Mouse (Mus musculus): ENCODE measurements around the gene Hadh. TPM values are rescaled to one million over a fixed set of nuclear protein-coding genes. Genes with fewer than 3 reads are reported as not detected.

Hadh gene
- total RNA-seq, 4 experiments from 2014 or later: 22.9 to 28.0 (median 26.1) TPM

DNA sequence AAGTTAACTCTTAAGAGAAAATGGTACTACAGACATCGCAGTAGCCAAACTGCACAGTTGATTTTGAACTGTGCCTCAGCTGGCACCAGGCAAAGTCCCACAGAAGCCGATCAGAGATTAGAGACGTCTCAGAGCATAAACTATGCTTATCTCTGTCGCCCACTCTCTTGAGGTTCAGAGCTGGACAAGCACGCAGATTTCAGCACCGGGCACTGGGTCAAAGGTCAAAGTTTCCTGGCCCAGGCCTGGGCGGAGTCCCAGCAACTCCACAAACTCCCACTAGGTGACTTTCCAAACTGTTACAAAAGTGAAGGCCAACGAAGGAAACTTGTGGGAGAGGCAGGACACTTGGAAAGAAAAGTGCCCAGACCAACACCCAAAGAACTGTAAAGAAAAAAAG is 744 bp downstream of the Hadh start:
- no peak for DNase-seq (ENCODE audit: low spot score in 2 of 2)

DNA sequence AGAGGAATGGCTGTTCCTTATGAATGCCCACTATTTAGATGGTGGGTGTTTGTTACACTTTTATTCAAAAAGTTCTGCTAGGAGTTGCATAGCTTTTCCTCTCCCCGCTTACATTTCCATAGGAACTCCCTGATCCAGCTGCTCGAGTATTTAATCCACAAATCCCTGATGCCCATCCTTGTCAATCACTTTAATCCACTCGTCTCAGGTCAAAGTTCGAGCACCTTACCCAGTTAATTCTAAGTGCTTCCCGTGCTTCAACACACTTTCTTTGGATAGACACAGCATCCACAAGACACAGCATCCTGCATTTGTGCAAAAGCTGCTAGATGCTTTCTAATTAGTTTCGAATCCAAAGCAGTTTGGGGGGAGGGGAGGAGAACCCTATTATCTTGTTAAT is 1.5 kb downstream of the Hadh start:
- no peak for DNase-seq (ENCODE audit: low spot score in 2 of 2)

DNA sequence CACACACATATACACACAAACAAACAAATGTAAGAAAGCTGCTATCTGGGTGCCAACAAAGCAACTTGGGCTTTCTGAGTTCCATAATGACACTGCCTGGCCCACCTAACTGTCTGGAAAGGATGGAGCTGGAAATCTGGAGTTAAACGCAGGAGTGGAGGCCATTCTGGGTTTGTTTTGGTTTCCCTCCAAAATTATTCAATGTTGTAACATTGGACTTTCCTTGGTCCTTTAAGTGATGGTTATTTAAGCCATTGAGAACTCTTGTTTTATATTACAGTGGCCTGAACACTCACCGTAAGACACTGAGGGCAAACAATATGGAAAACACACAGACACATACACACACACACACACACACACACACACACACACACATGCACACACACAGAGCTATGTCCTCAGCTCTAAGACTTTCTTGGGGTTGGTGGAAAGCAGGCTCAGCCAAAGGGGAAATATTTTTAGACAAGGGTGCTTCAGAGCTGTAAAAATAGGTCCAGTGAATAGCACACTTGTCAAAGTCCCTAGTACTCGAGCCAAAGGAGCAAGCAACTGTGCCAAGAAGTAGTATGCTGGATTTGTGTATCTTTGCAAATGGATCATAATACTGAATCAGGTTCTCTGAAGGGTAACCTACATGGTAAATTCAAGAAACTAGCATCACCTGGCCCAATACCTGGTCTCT is 5.4 kb downstream of the Hadh start:
- DNase-seq (ENCODE audit: low spot score in 2 of 2): no peak

DNA sequence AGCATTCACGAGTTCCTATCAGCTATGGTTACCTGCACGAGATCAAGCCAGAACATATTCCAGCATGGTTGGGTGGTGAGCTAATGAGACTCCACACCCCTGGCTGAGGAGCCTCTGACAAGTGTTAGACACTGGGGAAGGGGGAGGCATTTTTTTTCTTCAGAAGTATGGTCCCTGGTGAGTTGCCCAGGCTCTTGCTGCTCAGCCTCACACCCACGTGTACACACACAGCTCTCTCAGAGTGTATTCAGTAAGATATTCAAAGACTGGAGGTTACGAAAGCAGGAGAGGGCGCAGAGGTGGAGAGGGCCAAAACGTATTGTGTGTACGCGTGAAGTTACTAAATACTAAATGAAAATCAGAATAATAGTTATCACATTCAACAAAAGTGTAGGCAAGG is 6.4 kb downstream of the Hadh start:
- no peak for DNase-seq (ENCODE audit: low spot score in 2 of 2)

DNA sequence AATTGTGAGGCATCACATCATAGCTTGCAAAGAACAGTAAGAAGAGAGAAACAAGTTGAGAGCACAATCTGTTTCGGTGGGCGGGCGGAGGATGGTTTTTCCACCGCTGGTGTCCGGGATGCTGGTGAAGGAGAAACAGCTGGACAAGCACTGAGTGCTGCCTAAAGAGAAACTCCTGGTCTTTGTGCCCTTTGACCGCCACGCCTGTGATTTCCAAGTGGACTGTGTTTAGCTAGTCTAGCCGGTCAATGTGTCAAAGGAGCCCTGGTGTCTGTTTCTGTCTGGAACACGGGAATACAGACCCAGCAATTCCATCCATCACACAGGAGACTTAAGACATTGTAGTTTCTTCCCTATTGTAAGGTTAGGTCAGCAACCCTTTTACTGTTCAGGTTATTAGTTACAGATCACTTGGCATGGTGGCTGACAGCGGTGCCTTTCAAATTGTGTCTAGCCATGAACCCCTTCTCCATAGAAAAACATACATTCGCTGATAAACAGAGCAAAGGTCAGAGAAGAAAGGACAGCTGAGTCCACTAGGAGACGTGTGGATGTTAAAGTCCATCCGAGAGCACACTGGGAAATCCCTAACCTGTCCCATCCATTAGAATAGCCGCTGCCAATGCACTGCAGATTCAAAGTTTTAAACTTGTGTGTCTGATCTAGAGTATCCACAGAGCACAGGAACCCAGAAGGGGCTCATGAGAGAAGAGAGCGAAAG is 8.0 kb downstream of the Hadh start:
- no peak for DNase-seq (ENCODE audit: low spot score in 2 of 2)

DNA sequence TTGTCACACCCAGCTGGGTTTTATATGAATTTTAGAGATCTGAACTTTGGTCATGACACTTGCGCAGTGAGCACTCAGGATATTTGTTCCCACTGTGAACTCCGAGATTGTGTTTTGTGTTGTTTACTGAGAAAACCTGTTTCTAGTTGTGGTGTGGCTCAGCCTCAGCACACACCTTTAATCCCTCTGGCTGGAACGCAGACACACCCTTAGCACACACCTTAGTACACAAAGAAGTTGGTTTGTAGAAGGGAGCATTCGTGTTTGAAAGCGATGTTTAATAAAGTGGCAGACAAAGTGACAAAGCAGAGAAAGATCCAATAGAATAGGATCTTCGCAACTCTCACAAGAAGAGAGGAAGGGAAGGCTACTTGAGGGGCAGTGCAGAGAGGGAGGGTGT is 11.5 kb downstream of the Hadh start:
- DNase-seq (ENCODE audit: low spot score in 2 of 2): no peak

DNA sequence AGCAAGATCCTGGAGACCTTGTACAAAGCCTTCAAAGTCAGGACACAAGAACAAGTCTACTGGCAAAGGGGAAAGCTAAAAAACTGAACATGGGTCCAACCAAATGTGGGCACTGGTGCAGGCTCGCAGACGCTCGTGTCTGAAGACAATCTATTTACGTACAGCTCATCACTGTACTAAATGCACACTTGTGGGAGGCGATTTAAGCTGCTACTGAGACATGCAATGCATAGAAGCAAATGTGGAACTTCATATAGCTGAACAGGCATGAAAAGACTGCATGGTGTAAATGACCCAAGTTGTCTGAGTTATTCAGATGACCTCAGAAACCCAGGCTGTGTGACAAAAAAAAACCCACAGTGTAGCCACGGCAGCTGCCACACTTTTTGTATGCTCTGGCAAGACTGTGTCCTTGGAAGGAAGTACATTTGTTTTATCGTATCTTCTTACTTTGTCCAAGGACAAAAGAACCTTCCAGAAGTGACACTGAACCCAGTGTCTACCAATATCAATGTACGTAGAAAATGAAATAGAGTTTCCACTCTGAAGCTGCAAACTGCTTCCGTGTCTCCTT is 12.4 kb downstream of the Hadh start:
- DNase-seq (ENCODE audit: low spot score in 2 of 2): no peak

DNA sequence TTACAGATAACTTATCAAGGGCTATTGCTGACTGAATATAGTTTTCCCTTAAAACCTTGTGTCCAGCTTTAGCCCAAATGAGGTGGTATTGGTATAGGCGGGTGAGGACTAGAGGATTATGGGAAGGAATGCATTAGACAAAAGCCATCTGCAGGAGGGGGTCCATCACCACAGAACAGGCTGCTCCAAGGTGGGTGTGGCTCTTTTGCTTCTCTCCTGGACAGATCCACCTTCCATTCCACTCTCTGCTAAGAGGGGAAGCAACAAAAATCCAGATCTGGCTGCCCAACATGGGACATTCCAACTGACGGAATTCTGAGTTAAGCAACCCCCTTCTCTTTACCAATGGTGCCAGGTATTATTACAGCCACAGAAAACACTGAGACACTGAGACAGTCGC is 13.0 kb downstream of the Hadh start:
- no peak for DNase-seq (ENCODE audit: low spot score in 2 of 2)

DNA sequence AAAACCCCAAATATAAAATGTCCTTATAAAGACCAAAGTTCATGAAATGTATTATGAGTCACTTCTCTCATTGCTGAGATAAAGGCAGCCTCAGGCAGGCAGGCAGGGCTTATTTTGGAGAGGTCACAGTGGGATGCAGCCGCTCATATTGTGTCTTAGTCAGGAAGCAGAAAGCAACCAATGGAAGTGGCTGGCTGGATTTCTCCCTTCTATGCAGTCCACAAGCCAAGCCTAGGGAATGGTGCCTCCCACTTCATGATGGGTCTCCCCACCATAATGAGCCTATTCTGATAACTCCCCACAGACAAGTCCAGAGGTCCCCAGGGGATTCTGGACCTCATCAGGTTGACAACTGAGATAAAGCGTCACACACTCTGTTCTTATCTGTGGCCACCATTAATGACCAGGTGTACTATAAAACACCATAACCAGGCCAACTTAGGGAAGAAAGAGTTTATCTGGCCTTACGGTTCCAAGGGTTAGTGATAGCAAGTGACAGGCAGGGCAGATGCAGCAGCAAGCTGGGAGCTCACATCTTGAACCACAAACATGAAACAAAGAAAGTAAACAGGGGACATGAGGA is 16.4 kb downstream of the Hadh start:
- no peak for DNase-seq (ENCODE audit: low spot score in 2 of 2)

DNA sequence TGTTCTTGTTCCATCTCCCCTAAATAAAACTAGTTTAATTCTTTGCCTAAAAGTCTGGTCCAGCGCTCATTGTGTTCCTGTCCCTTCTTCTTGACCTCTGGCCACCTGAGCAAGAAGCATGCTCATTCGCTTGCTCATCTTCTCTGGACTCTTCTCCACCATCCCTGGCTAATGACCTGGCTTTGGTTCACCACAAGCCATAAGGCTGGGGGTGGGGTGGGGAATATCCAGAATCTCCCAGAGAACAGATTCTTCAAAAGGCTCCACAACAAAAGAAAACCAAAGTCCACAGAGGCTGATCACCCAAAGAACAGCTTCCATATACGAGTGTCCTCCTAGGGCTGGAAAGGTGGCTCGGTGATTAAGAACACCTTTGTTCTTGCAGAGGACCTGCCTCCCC is 16.9 kb downstream of the Hadh start:
- no peak for DNase-seq (ENCODE audit: low spot score in 2 of 2)

DNA sequence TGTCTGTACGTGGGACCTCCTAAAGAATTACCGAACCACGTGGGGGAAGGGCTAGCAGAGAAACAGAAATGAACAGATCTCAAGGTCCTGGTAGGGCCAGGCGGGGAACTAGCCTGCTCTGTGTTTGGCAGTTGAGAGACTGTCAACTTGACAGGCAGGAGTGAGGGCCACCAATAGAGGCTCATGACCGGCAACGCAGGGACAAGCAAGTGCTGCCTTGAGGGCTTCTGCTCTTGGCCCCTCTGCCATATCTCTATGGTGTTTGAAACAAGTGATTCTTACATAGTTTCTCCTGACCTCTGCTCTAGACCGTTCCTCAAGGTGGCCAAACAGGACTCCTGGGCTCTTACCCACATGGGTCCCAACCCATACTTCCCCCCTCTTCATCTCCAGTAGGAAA is 20.3 kb downstream of the Hadh start:
- DNase-seq (ENCODE audit: low spot score in 2 of 2): no peak

DNA sequence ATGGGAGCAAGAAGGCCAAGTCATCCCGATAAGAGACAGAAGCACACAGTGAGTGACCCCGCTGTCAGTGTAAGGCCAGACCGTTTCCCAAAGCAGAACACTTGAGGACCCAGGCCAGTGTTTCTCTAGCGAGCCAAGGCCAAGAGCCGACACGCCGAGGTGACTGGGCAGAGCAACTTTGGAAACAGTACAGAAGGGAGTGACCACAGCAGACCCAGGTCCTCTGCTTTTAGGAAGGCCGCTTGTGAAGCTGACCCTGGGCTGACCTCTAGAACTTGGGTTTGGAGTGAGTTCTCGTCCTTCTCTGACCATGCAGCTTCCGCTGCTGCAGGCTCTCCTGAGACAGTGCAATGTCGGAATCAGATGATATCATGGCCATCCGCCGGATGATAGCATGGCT is 20.9 kb downstream of the Hadh start:
- DNase-seq (ENCODE audit: low spot score in 2 of 2): no peak

DNA sequence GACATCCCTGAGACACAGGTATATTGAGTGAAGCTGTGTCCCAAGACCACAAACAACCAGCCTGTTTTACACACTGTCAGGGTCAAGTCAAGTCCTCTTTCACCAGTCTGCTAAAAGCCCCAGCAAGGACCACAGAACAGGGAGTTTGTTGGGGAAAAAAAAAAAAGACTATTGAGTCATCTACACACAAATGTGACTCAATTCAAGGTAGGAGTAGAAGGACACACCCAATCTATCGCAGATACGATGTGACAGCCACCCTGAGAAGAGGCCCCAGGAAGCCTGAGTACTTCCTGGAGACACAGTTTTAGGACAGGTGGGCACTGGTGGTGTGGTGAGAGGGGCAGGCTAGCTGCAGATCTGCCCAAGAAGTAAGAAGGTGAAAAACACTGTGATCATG is 21.6 kb downstream of the Hadh start:
- DNase-seq (ENCODE audit: low spot score in 2 of 2): no peak

DNA sequence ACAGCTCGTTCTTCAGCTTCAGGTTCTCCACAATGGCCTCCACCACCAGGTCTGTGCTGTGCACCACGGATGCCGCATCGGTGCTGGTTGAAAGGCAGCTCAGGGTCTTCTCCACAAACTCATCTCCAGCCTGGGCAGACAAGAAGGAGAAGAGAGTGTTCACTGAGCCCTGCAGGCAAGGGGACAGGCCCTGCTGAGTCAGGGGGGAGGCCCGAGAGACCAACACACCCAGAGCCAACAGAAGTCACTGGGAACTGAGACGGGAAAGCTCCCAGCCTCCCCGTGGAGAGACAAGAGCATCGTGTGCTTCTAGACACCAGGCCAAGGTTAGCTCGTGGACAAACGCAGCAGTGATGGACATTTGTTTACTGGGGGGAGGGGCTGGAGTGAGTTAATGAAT is 23.5 kb downstream of the Hadh start:
- no peak for DNase-seq (ENCODE audit: low spot score in 2 of 2)

DNA sequence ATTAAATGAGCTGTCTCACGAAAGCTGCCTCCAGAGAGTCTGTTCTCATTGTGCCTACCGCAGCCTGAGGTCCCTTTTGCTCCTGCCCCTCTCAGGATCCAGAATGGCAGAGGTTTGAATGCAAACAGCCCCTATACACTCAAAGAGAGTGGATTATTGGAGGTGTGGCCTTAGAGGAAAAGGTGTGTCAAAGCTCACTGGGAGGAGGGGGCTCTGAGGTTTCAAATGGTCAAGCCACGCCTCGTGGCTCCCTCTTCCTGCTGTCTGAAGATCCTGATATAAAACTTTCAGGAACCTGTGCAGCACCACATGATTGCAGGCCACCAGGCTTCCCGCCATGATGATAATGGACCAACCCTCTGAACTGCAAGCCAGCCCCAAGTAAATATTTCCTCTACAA is 24.1 kb downstream of the Hadh start:
- no peak for DNase-seq (ENCODE audit: low spot score in 2 of 2)

DNA sequence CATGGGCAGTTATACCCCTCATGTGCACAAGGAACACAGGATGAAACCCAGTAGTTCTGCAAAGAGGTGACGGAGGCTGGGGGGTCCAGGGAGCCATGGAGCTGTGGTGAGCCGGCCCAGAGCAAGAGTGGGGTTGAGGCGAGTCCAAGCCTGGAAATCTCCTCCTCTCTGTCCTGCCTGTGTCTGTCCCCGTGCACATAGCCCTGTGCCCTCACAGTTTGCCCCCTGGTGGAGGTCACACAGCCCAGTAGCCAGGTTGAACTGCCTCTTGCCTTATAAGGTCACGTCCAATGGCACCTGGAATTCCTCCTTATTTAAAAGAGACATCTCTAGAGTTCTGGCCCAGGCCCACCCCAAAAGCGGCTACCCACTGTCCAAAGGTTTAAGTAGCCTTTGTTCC is 24.5 kb downstream of the Hadh start:
- no peak for DNase-seq (ENCODE audit: low spot score in 2 of 2)

DNA sequence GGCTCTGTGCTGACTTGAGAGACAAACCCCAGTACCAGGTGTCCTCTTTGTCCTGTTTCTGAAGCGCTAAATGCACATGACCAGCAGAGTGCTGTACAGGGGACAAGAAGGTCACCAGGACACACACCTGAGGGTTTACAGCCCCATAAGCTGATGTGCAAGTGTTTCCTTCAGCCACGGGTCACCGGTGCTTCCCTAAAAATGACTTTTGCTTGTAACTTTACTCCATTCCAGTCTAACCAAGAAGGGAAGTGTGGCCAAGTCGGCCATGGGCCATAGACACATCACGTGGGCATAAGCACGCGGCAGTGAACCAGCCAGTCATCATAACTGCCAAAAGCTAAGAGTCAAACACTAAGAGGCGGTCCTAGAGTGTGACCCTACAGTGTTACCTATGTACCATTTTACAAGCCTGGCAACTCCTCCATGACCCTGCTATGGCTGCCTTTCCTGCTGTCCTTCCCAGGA is 25.3 kb downstream of the Hadh start:
- DNase-seq (ENCODE audit: low spot score in 2 of 2): no peak

DNA sequence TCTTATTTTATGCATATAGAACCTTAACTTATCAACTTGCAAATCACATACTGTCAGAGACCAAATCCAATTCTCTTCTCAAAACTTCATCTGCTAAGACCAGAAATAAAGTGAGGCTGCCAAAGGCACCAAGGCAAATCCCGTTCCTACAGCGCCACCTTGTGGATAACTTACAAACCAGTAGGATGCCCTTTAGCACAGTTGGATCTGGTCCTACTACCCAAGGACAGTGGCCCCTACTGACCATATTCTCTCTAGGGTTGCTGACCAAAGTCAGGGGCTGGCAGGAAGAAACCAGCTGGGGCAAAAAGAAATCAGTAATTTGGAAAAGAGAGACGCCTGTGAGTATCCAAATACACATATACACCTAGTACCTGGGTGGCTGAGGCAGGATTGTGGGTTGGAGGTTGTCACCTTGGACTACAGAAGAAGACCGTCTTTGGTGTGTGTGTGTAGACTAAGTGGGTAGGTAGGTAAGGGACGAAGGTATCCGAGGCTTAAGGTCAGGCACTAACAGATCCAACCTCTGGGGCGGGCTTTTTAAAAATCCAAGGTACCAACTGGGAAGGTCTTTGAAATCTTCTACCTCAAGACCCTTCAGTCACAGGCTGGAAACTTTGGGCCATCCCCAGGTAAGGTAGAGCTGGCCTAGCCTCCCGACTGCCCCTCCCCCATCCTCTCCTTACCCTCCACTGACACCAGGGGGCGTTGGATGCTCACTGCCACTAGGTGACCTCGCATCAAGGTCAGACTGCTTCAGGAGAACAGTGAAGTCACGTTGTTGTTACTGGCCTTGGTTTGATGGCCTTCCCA is 25.9 kb downstream of the Hadh start:
- DNase-seq (ENCODE audit: low spot score in 2 of 2): peak; percentile 24 to 26

DNA sequence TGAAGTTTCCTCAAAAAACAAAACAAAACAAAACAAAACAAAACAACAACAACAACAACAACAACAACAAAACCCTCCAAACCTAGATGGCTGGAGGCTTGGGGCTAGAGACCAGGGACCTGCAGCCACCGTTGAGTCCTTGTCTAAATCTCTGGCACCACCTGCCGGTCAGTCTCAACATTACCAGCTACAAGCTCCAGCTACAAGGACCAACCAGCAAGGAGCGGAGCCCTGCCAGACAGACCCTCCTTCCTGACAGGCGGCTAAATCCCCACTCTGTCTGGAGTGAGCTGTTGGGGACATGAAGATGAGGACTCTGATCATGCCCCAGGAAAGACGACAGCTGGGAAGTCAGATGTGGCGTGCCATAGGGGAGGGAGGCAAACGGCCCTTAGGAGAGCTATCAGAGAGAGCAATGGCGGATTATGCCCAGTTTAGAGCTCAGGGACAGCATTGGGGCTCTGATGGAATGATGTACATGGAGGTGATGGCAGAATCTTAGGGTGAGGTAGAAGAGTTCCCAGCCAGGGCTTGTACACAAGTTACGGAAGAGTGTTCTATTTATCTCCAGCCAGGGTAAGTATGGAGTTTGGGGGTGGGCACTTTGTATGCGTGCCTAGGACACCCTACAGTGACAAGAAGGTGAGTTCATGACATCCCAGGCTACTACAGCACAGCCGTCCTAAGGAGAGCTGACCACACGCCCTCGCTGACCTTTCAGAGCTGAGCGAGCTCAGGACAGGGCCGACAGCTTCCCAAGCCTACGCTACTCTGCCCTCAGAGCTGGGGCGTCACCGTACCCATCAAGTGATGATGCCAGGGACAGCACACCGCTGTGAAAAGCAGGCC is 33.9 kb downstream of the Hadh start:
- peak; percentile 33 to 65 for DNase-seq (ENCODE audit: low spot score in 2 of 2)

DNA sequence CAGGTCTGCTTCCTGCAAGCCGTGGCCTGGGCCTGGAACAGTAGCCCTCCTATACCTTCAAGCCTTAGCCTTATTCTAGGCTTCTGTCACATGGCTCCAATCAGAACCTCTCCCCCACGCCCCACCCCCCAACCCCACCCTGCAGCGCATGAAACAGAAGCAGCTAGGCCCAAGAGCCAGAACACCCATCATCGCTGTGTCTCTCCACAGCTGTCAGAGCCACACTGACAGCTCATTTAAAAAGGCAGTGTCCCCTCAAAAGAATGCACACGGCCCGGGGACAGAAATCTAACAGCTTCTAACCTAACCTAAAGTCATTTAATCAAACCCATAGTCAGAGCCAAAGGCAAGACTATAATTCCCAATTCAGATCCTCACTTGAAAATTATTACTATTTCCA is 34.8 kb downstream of the Hadh start:
- no peak for DNase-seq (ENCODE audit: low spot score in 2 of 2)

DNA sequence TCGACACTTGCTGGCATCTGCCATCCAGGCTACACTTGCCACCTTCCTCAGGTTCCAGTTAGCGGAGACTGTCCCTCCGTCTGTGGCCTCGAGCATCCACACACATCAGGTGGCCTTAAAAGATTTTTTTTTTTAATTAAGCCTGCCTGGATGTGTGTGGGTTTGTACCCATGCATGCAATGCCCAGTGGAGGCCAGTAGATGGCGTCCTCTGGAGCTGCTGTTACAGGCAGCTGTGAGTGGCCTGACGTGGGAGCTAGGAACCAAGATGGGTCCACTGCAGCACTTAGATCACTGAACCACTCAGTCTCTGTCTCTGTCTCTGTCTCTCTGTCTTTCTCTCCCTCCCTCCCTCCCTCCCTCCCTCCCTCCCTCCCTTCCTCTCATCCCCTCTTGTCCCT is 43.8 kb downstream of the Hadh start:
- no peak for DNase-seq (ENCODE audit: low spot score in 2 of 2)

Data from left cerebral cortex, adult 8-10 months (tissue).